Mouse (Mus musculus): Measurements from ENCODE around the gene Zbtb3. TPM values are rescaled to one million over a fixed set of nuclear protein-coding genes. Genes with fewer than 3 reads are reported as not detected.

Zbtb3 gene
- total and polyA plus RNA-seq, 3 experiments: 1.2 to 2.5 (median 2.2) TPM

- TF ChIP-seq GABPA (IDR thresholded peaks at IDR 0.05; ENCODE audit: insufficient replicate concordance, low read depth, low read length) (no peak), ZC3H11A (IDR thresholded peaks at IDR 0.05; ENCODE audit: low read depth, low read length) (no peak), SIN3A (IDR thresholded peaks at IDR 0.05; ENCODE audit: low read length) (peak; percentile 74; the same call in 1 of the 2 replicates), CTCF (conservative IDR thresholded peaks at IDR 0.05 in 1 of 2, IDR thresholded peaks at IDR 0.05 in 1 of 2; ENCODE audit: low read depth in 2 of 2, low read length in 2 of 2) (no peak), ELF1 (IDR thresholded peaks at IDR 0.05; ENCODE audit: low read depth, low read length) (peak; percentile 92), IRF4 (IDR thresholded peaks at IDR 0.05; ENCODE audit: low read depth, low read length) (peak; percentile 14; the same call in 1 of the 2 replicates), E2F4 (IDR thresholded peaks at IDR 0.05; ENCODE audit: insufficient replicate concordance, low read depth, low read length) (no peak), MAX (IDR thresholded peaks at IDR 0.05; ENCODE audit: low read length) (peak; percentile 70), NELFE (IDR thresholded peaks at IDR 0.05; ENCODE audit: low read depth, low read length) (peak; percentile 87), USF2 (conservative IDR thresholded peaks at IDR 0.05; ENCODE audit: low read depth, low read length) (no peak), CHD1 (IDR thresholded peaks at IDR 0.05; ENCODE audit: low read depth, low read length) (no peak), ZMIZ1 (IDR thresholded peaks at IDR 0.05; ENCODE audit: low read depth, low read length) (peak; percentile 95), POLR2A (IDR thresholded peaks at IDR 0.05; ENCODE audit: low read depth, low read length) (peak; percentile 95), RCOR1 (conservative IDR thresholded peaks at IDR 0.05; ENCODE audit: low read depth, low read length) (no peak), TBP (conservative IDR thresholded peaks at IDR 0.05; ENCODE audit: low read depth, low read length) (no peak)
Measured at GRCm38 (mm10) chr19:8819596-8820423, 17.5 kb downstream of the Zbtb3 start, which contains the start of gene Hnrnpul2 (continued).

GRCm38 (mm10) chr19:8820424-8820956 is 18.1 kb downstream of the Zbtb3 start:
- Histone ChIP-seq H3K36me3 (replicated peaks in 1 of 2; ENCODE audit: control insufficient read depth in 1 of 2, insufficient read depth in 1 of 2, low read length in 1 of 2) (peaks cover 32 to 47% of the 10 kb centered on the region in 2 experiments), H3K4me1 (ENCODE audit: control insufficient read depth in 1 of 2, insufficient read depth in 2 of 2) (peaks cover 7 to 27% of the 10 kb centered on the region in 2 experiments), H3K9ac (ENCODE audit: insufficient read depth, low read depth) (peak overlapping the region; percentile 89), H3K27ac (ENCODE audit: insufficient read depth, low read depth) (peak overlapping the region; percentile 98), H3K9me3 (replicated peaks; ENCODE audit: low read length) (no peaks in the 10 kb centered on the region), H3K4me3 (replicated peaks in 1 of 3; ENCODE audit: low read depth in 2 of 3, low read length in 2 of 3, poor library complexity in 1 of 3) (peak overlapping the region; percentile 96 to 98 (median 96)), H3K27me3 (replicated peaks) (no peaks in the 10 kb centered on the region), H3K79me2 (replicated peaks; ENCODE audit: control insufficient read depth, extremely low read depth, insufficient read depth, poor library complexity, severe bottlenecking) (peaks cover 72% of the 10 kb centered on the region), H3K4me2 (ENCODE audit: insufficient read depth, low read depth, poor library complexity, severe bottlenecking) (peak overlapping the region; percentile 82; the same call in 1 of the 2 replicates)
- dilution Hi-C loops (cut with MboI; ENCODE audit: extremely low pct_ligation_motif_present, extremely low pct_unique_long_range_greater_than_20kb, low sequenced_read_pairs): no loop called here
- in situ Hi-C loops (cut with MboI; ENCODE audit: low pct_ligation_motif_present, low pct_unique_long_range_greater_than_20kb, low sequenced_read_pairs): no loop called here
- DNase-seq (ENCODE audit: extremely low read depth): no peak
- peak; percentile 29; the same call in 1 of the 2 replicates for TF ChIP-seq SIN3A (IDR thresholded peaks at IDR 0.05; ENCODE audit: low read length)
- no peak for TF ChIP-seq CHD1 (IDR thresholded peaks at IDR 0.05; ENCODE audit: low read depth, low read length)

- peak overlapping the region; percentile 82; the same call in 1 of the 2 replicates for H3K4me2 ChIP-seq (ENCODE audit: insufficient read depth, low read depth, poor library complexity, severe bottlenecking)
- dilution Hi-C loops (cut with MboI; ENCODE audit: extremely low pct_ligation_motif_present, extremely low pct_unique_long_range_greater_than_20kb, low sequenced_read_pairs) (no loop called here), in situ Hi-C loops (cut with MboI; ENCODE audit: low pct_ligation_motif_present, low pct_unique_long_range_greater_than_20kb, low sequenced_read_pairs) (no loop called here)
- peak overlapping the region; percentile 89 for H3K9ac ChIP-seq (ENCODE audit: insufficient read depth, low read depth)
- TF ChIP-seq MXI1 (IDR thresholded peaks at IDR 0.05; ENCODE audit: low read depth, low read length) (peak; percentile 39), NRF1 (IDR thresholded peaks at IDR 0.05; ENCODE audit: low read depth, low read length) (no peak)
- peak overlapping the region; percentile 96 to 98 (median 96) for H3K4me3 ChIP-seq (replicated peaks in 1 of 3; ENCODE audit: low read depth in 2 of 3, low read length in 2 of 3, poor library complexity in 1 of 3)
- peaks cover 70% of the 10 kb centered on the region for H3K79me2 ChIP-seq (replicated peaks; ENCODE audit: control insufficient read depth, extremely low read depth, insufficient read depth, poor library complexity, severe bottlenecking)
- H3K4me1 ChIP-seq (ENCODE audit: control insufficient read depth in 1 of 2, insufficient read depth in 2 of 2): peaks cover 3 to 22% of the 10 kb centered on the region in 2 experiments
- H3K9me3 ChIP-seq (replicated peaks; ENCODE audit: low read length): no peaks in the 10 kb centered on the region
- H3K27me3 ChIP-seq (replicated peaks): no peaks in the 10 kb centered on the region
- H3K27ac ChIP-seq (ENCODE audit: insufficient read depth, low read depth): no peak overlapping the region
- peaks cover 34 to 47% of the 10 kb centered on the region in 2 experiments for H3K36me3 ChIP-seq (replicated peaks in 1 of 2; ENCODE audit: control insufficient read depth in 1 of 2, insufficient read depth in 1 of 2, low read length in 1 of 2)
- no peak for DNase-seq (ENCODE audit: extremely low read depth)
Measured at GRCm38 (mm10) chr19:8821146-8821545, 18.8 kb downstream of the Zbtb3 start.
